Mouse (Mus musculus): ENCODE data around the gene Eno1. TPM values are rescaled to one million over a fixed set of nuclear protein-coding genes. Genes with fewer than 3 reads are reported as not detected.

Gene Eno1
- total and polyA plus RNA-seq, 2 experiments from 2014 or later = 549 to 1,243 TPM

DNA sequence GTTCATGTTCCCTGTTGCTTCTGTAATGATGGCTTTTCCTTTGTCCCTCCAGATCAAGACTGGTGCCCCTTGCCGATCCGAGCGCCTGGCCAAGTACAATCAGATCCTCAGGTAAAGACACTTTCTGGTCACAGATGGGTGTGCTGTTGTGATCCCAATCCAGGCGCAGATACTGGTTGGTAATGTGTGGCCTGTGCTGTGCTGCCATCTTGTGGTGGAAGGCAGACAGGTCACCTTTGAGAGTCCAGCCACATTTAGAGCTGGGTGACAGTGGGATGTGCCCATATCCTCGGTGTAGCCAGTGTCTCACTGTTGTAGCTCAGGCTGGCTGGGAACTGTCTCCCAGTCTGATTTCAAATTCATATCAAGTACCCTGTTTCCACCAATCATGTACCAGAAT is 11.5 kb downstream of the Eno1 start:
- Histone ChIP-seq H3K27ac (no peak overlapping the region), H3K4me3 (ENCODE audit: low read length) (no peak overlapping the region), H3K36me3 (ENCODE audit: insufficient read depth, low read length) (peaks cover 46% of the 10 kb centered on the region), H3K9ac (replicated peaks; ENCODE audit: low read length) (no peak overlapping the region), H3K9me3 (ENCODE audit: low read length) (no peaks in the 10 kb centered on the region), H3K27me3 (ENCODE audit: insufficient read depth, low read length) (no peaks in the 10 kb centered on the region), H3K4me2 (ENCODE audit: low read depth, low read length) (no peak overlapping the region), H3K4me1 (ENCODE audit: insufficient read depth, low read length) (peaks cover 14% of the 10 kb centered on the region)
- peak; percentile 99 for TF ChIP-seq CTCF (IDR thresholded peaks at IDR 0.05; ENCODE audit: low read depth)
- DNase-seq (ENCODE audit: low spot score) (peak; percentile 90), ATAC-seq (peak; percentile 75)
- WGBS = 56% methylated on average over 5 of the region's 5 CpGs

DNA sequence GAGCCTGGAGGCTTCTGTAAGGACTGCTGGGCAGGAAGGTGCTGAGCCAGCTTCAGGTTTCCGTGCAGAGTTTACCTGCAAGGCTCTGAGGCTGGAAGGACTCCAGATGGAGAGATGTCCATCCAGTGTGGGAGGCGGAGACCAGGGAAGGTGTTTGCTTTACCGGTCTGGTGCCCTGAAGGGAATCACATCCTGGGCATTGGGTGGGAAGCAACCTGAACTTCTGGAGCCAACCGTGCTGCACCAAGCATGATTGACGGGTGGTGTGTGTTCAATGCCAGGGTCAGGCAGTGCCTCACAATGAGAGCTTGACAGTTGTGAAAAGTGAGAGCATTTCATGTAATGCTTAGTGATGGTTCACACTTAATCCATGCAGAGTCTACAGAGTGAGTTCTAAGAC is 12.4 kb downstream of the Eno1 start:
- no peak for TF ChIP-seq CTCF (IDR thresholded peaks at IDR 0.05; ENCODE audit: low read depth)
- no peaks in the 10 kb centered on the region for H3K9me3 ChIP-seq (ENCODE audit: low read length)
- no peak for DNase-seq (ENCODE audit: low spot score)
- no peak overlapping the region for H3K9ac ChIP-seq (replicated peaks; ENCODE audit: low read length)
- peaks cover 39% of the 10 kb centered on the region for H3K36me3 ChIP-seq (ENCODE audit: insufficient read depth, low read length)
- WGBS = 78% methylated on average over 5 of the region's 5 CpGs
- H3K27ac ChIP-seq = no peak overlapping the region
- H3K27me3 ChIP-seq (ENCODE audit: insufficient read depth, low read length) = no peaks in the 10 kb centered on the region
- no peak for ATAC-seq
- peaks cover 14% of the 10 kb centered on the region for H3K4me1 ChIP-seq (ENCODE audit: insufficient read depth, low read length)
- H3K4me3 ChIP-seq (ENCODE audit: low read length) = no peak overlapping the region
- H3K4me2 ChIP-seq (ENCODE audit: low read depth, low read length) = no peak overlapping the region

DNA sequence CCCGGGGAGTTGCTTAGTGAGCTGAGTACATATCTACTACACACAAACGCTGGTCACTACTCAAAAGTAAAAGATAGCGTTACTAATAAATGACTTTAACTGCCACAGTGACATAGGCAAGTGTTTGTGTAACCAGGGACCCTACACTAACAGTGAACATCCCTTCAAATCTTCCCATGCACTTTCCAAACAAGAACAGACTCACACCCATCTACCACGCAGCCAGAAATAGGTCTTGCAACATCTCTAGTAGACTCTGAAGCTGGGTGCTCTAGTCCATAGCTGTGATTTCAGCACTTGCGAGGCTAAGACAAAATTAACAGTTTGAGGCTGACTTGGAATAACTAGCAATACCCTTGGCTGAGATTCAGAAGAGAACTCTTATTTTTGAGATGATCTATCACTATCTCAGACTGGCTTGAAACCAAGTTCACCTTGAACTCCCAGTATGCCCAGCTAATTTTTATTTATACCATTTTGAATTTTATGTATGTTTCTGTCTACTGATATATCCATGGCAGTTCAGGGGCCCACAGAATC is 13.3 kb downstream of the Eno1 start:
- 79% methylated on average over 5 of the region's 5 CpGs for WGBS
- H3K27ac ChIP-seq = peak overlapping the region; percentile 92
- no peaks in the 10 kb centered on the region for H3K9me3 ChIP-seq (ENCODE audit: low read length)
- no peaks in the 10 kb centered on the region for H3K27me3 ChIP-seq (ENCODE audit: insufficient read depth, low read length)
- no peak for TF ChIP-seq CTCF (IDR thresholded peaks at IDR 0.05; ENCODE audit: low read depth)
- H3K36me3 ChIP-seq (ENCODE audit: insufficient read depth, low read length) = peaks cover 31% of the 10 kb centered on the region
- DNase-seq (ENCODE audit: low spot score) (no peak), ATAC-seq (no peak)
- no peak overlapping the region for H3K4me2 ChIP-seq (ENCODE audit: low read depth, low read length)
- no peak overlapping the region for H3K4me3 ChIP-seq (ENCODE audit: low read length)
- no peak overlapping the region for H3K9ac ChIP-seq (replicated peaks; ENCODE audit: low read length)
- H3K4me1 ChIP-seq (ENCODE audit: insufficient read depth, low read length) = peaks cover 14% of the 10 kb centered on the region

DNA sequence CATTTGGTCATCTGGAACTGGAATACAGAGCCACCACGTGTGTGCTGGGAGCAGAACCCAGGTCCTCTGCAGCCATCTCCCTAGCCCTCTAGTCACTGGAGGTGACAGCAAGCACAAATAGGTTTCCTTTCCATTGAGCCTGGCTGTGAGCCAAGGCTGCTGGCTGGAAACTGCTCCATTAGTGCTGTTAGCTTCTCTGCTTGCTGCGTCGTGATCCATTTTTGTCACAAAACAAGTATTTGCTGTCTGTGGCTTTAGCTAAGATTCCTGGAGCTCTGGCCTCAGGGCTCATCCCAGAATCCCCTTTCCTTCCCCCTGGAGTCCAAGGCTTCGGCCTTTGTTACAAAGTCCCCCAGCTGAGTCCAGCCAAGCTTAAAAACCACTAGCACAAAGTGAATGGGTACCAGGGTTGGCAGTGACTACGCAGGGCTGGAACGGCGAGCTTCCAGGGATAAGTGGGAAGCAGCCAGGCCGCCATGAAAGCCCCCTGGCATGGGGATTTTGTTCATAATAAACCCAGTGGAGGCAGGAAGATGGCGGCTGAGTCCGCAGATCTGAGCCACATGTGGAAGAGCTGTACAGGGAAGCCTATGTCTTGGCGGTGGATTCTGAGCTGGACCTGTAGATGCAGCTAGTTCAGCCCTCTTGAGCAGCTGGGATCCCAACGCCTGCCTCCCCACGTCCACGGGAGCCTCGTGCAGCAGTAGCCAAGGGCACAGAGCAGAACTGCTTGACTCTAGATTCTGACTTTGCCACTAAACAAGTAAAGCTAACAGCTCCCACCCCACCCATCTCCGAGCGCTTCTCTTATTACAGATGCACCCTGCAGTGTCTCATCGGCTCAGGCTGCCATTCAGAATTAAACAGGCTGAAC is 14.3 kb downstream of the Eno1 start:
- ATAC-seq = peak; percentile 62
- peaks cover 14% of the 10 kb centered on the region for H3K4me1 ChIP-seq (ENCODE audit: insufficient read depth, low read length)
- peak overlapping the region; percentile 92 for H3K27ac ChIP-seq
- H3K4me2 ChIP-seq (ENCODE audit: low read depth, low read length) = 0 out of 2 replicates have a peak overlapping the region, but pooled peaks have one; percentile 8
- H3K9me3 ChIP-seq (ENCODE audit: low read length) = no peaks in the 10 kb centered on the region
- WGBS = 14% methylated on average over 18 of the region's 18 CpGs
- H3K4me3 ChIP-seq (ENCODE audit: low read length) = no peak overlapping the region
- DNase-seq (ENCODE audit: low spot score) = peak; percentile 79
- 0 out of 2 replicates have a peak overlapping the region, but pooled peaks have one; percentile 21 for H3K9ac ChIP-seq (replicated peaks; ENCODE audit: low read length)
- TF ChIP-seq CTCF (IDR thresholded peaks at IDR 0.05; ENCODE audit: low read depth) = no peak
- H3K36me3 ChIP-seq (ENCODE audit: insufficient read depth, low read length) = peaks cover 22% of the 10 kb centered on the region
- no peaks in the 10 kb centered on the region for H3K27me3 ChIP-seq (ENCODE audit: insufficient read depth, low read length)

DNA sequence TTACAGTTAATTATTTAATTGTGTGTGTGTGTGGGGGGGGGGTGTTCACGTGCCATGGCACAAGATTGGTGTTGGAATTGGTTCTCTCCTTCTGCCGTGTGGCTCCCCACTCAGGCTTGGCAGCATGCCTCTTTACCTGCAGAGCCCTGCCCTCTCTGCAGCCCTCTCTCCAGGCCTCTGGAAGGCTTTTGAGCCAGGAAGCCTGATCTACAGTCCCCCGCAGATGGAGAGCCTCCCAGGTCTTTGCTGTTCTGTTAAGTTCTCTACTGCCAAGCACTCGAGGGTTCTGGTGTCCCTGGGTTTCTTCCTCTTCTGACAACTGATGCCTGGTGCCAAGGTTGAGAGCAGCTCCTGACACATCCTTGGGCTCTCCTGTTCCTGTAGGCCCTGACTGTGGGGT is 17.9 kb downstream of the Eno1 start:
- Histone ChIP-seq H3K27me3 (ENCODE audit: insufficient read depth, low read length) (no peaks in the 10 kb centered on the region), H3K9me3 (ENCODE audit: low read length) (no peaks in the 10 kb centered on the region)
- 25% methylated on average over 4 of the region's 4 CpGs for WGBS

DNA sequence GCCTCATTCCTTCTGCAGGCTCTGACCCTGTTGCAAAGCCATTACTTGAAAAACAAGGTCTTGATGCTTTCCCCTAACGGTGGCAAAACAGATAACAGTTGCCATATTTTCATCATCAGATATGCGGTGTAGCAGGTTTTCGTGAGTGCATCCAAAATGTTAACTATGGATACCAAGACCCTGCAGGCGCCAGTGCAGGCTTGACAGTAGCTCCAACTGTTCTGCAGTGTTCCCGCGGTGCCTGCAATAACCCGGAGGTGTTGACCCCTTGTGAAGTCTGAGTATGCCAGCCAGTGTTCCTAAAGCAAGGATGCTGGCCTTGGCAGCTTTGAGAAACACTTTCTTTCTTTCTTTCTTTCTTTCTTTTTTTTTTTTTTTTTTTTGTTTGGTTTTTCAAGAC is 18.7 kb downstream of the Eno1 start:
- ATAC-seq = no peak
- Histone ChIP-seq H3K4me2 (ENCODE audit: low read depth, low read length) (no peak overlapping the region), H3K9ac (replicated peaks; ENCODE audit: low read length) (no peak overlapping the region), H3K27me3 (ENCODE audit: insufficient read depth, low read length) (no peaks in the 10 kb centered on the region), H3K36me3 (ENCODE audit: insufficient read depth, low read length) (no peaks in the 10 kb centered on the region), H3K4me3 (ENCODE audit: low read length) (no peak overlapping the region), H3K9me3 (ENCODE audit: low read length) (no peaks in the 10 kb centered on the region), H3K27ac (0 out of 2 replicates have a peak overlapping the region, but pooled peaks have one; percentile 41), H3K4me1 (ENCODE audit: insufficient read depth, low read length) (peaks cover 15% of the 10 kb centered on the region)
- 56% methylated on average over 7 of the region's 7 CpGs for WGBS
- no peak for DNase-seq (ENCODE audit: low spot score)
- no peak for TF ChIP-seq CTCF (IDR thresholded peaks at IDR 0.05; ENCODE audit: low read depth)

More for the DNA sequence above, 17.9 kb downstream of the Eno1 start:
- no peak overlapping the region for H3K9ac ChIP-seq (replicated peaks; ENCODE audit: low read length)
- no peak overlapping the region for H3K4me3 ChIP-seq (ENCODE audit: low read length)
- peak overlapping the region; percentile 45; the same call in 1 of the 2 replicates for H3K27ac ChIP-seq
- no peak for DNase-seq (ENCODE audit: low spot score)
- ATAC-seq = no peak
- no peak for TF ChIP-seq CTCF (IDR thresholded peaks at IDR 0.05; ENCODE audit: low read depth)
- H3K4me1 ChIP-seq (ENCODE audit: insufficient read depth, low read length) = peaks cover 19% of the 10 kb centered on the region
- no peak overlapping the region for H3K4me2 ChIP-seq (ENCODE audit: low read depth, low read length)
- peaks cover 4% of the 10 kb centered on the region; the same call in 1 of the 2 replicates for H3K36me3 ChIP-seq (ENCODE audit: insufficient read depth, low read length)

Measured in hindbrain, postnatal 0 days (tissue).